Mouse (Mus musculus) testis, postnatal 14 days (tissue): ENCODE measurements around the gene Acsl3.
A peak's percentile ranks its signal among the peaks of the same experiment; 100 is the strongest.

Experiments
- DNase-seq: peaks from one replicate; pipeline ENCODE4 v3.0.0; 2021; ENCODE audit warnings: low spot score

The Acsl3 gene

DNA sequence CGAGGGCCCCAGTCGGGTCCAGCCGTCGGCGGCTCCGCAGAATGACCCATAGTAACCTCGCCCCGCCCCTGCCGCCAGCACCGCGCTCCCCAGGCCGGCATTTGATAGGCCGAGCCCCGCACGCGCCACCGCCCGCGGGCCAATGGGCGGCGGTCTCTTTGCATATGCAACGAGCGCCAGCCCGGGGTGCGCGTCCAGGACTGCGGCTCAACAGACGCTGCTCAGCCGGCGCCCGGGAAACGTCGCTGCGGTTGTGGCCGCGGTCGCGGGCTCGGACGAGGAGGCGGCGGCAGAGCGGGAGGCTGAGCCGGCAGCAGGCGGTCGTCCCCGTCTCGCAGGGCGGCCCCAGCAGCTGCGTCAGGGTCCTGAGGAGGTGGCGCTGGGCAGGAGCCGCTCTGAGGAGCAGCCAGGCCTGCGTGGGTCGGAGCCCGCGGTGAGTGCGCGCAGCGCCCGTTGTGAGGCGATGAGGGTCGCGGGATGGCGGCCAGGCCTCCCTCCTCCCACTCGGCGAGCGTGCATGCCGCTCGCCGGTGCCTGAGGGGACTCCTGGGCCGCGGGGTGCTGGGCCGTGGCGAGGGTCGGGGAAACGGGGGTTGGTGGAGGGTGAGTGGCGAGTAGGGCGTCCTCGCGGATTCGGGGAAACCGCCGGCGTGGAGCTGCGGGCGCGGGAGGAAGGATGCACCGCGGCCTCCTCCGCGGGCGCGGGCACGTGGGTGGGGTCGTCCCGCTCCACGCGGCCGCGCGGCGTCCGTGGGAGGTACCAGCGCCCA is at the start of gene Acsl3, which contains the start of gene Utp14b:
Gene Acsl3 (plus strand): TSS at position 155 of the 770 bp plus-strand sequence.
Gene Utp14b (plus strand): TSS at position 368 of the 770 bp plus-strand sequence.
- DNase-seq: peak; percentile 98

DNA sequence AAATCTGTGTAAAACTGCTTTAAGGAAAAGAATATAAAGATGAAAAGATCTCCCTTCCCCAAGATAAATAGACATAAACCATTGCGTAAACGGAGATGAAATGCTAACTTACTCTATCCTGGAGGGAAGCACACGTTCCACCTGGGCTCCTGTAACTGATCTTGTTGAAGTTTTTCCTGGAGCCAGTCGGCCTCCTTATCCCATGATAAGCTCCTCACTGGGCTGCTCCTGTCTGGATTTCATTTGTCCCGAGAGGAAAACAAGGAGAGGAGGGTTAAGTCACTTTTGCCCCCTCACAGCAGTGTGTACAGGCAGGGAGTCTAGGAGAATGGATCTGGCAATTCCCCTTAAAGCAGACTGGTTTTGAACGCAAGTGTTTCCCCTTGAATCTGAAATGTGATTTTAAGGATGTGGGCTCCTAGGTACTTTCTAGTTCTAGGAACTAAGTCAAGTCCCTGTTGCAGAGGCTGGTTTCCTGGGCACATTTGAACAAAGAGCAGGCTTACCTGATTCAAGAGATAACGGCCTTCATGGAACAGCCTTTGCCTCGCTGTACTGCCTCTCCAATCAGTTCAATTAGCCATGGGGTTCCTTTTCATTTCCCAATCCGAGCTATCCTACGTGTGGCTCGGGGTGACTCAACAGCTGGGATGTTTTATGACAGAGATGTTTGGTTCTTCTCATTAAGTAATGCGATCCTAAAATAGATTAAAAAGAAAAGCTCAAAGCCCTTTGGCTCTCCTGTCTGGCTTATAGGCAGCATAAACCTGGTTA is 48.3 kb upstream of the Acsl3 start:
- DNase-seq: no peak

DNA sequence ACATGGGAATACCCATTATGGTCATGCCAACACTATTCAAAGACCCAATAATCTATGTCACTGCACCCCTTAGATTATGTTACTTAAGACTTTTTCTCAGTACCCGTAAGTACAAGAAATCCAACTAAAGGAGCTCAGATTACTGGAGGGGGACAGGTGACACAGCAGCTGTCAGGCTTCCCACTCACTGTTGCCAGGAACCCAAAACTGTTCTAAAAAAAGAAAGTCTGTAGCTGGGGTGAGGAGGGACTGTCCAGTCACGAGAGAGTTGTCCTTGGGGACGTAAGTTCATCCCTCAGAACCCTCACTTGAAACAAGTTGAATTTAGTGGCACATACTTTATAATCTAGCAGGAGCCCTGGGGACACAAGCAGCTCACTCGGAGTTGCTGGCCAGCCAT is 46.6 kb upstream of the Acsl3 start:
- DNase-seq: no peak

DNA sequence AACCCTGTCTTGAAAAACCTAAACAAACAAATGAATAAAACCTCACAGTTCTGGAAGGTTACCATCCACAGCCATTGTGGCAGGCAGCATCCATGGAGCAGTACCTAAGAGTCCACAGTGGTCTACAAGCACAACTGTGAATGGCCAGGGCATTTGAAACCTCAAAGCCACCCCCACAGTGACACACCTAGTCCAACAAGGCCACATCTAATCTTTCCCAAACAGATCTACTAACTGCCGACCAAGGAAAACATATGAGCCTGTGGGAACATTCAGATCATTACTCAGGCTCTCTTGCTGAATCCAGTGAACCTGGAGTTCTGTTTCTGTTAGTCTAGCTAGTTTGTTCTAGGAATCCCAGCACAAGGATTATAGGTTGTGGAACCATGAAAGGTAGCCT is 44.7 kb upstream of the Acsl3 start:
- no peak for DNase-seq

DNA sequence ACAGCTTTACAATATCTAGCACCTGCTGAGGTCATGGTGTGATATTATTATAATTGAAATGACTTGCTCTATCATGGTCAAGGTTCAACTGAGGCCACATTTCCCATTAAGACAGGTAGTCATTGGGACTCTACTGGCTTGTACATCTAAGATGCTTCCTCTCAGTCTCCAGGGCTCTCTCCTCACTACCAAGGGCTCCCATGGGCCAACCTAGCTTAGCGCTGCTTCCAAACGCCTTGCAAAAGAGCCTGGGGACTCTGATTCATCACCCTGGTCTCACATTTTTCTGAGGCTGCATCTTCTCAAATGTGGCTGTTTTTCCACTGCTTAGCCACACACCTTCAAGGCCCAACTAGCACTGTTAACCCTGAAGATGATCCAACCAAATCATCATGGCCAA is 33.3 kb upstream of the Acsl3 start:
- DNase-seq: no peak

DNA sequence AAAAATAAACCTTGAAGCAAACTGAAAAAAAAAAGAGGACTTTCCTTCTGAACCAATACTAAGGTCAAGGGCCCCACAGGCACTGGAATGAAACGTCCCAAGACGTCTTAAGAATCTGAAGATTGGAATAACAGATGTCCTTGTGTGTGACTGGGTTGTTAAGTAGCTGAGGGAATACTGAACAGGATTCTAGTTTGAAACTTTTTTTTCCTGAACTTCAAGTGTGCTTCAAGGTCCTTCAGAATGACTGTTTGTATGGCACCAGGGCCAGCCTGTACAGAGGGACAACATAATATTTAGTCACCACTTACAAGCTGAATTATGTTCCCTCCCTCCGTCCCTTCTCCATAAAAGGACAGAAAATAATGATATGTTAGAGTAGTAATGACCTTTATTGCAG is 23.1 kb upstream of the Acsl3 start:
- DNase-seq: no peak

DNA sequence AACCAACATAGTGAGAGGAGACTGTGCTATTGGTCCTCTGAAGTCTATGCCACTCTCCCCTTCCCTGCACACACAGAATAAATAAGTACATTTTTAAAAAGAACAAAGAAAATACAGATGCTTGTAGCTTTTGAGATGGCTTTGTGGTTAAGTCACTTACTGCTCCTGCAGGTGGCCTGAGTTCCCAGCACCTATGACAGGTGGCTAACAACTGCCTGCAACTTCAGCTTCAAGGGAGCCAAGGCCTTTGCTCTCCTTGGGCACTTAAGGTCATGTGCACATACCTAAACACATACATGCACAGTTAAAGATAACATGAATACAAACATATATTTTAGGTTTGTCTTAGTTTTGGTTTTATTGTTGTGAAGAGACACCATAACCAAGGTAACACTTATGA is 16.8 kb upstream of the Acsl3 start:
- no peak for DNase-seq

DNA sequence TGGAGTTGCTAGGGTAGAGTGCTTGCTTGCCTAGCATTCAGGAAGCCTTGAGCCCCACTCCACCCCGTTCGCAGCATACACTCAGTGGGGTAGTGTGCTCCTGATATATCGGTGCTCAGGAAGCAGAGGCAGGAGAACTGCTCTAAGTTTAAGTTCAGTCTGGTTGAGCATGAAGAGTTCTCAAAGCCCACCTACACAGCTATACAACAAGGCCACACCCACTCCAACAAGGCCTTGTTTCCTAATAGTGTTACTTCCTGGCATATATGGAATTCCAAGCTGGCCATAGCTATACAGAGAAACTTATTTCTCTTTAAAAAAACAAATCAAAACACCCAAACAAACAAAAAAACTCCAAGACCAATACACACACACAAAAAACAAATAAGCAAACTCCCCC is 15.8 kb upstream of the Acsl3 start:
- no peak for DNase-seq

DNA sequence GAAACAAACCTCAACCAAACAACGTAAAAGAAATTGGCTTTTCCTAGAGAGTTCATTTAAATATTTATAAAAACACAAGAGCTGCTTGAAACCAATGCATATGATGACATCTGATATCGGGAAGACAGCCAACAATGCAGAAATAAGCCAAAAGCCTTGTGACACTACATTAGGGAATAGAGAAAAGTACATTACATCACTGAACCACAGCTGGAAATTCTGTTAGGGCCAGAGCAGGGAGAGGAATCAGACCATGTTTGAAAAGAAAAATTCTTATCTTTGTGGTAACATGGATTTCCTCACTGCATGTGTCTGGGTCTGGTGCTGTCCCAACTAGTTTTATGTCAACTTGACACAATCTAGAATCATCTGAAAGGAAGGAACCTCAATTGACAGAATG is 15.4 kb upstream of the Acsl3 start:
- DNase-seq: no peak

DNA sequence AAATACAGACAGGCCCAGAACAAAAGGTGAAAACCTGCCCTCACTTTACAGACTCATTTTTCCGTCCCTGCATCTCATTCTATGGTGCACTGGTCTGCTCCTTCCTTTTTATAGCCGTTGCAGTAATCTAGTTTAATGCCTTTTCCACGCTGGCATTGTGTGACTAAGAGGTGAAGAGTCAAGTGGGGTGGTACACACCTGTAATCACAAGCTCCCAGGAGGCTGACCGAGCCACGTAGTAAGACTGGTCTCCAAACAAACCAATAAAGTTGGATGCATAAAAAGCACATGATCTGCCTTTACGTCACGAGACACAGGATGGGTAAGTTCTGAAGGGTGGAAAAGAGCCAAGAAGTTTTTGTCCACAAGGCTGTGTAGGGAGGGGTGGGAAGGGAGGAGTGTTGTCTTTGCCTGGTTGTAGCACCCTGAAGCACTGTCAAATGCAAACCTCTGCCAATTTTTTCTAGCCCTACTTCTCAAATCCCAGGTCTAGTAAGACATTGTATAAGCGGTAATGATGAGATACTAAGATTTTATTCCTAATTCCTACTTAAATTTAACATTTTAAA is 10.2 kb upstream of the Acsl3 start:
- no peak for DNase-seq

DNA sequence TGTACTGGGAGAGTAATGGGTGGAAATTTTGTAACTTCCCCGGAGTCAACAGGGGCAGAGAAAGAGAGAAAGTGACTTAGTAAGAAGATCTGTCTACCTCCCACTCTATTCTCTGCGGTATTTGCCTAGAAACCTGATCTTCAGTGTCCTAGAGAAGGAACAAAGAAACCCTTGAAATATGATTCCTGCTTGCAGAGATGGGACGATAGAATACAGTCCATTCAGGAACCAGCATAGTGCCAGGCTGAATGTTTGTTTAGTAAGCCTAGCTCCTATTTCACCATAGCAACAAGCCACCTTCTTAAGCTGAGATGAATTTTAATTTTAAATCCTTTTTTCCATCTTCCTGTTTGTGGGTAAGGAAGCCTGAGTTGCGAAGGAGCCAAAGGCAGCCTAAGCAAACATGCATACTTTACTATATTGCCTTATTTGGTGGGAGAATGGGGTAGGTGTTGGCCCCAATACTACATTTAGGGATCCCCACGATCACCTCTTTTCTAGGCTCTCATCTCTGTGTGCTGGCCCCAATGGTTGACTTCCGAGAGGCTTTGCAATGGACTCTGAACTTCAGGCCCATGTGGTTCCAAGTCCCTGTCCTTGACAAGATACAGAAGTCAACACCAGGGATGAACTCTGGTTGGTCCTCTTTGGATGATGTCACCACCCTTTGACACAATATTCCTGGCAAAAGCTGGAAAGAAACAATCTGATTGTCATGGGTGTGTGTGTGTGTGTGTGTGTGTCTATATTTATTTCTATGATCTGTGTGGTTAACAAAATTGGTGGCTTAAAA is 8.2 kb upstream of the Acsl3 start:
- DNase-seq: no peak

DNA sequence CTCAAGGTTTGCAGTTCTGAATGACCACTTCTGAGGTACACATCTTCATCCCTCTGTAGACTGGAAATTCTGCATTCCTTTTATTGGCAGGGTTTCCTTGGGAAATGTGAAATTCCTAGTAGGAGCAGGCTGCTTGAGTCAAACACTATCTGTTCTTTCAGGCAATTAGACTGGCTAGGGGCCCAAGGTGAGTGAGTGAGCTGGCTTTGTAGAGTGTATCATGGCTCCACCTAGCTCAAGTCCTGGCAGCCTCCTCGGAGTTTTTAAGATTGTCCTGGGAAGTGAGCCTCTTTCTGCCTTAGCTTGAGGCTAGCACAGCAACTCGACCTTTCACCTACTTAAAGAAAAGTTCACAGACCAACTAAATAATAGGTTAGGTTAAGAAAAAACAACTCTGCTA is 1.2 kb upstream of the Acsl3 start:
- peak; percentile 61 for DNase-seq

DNA sequence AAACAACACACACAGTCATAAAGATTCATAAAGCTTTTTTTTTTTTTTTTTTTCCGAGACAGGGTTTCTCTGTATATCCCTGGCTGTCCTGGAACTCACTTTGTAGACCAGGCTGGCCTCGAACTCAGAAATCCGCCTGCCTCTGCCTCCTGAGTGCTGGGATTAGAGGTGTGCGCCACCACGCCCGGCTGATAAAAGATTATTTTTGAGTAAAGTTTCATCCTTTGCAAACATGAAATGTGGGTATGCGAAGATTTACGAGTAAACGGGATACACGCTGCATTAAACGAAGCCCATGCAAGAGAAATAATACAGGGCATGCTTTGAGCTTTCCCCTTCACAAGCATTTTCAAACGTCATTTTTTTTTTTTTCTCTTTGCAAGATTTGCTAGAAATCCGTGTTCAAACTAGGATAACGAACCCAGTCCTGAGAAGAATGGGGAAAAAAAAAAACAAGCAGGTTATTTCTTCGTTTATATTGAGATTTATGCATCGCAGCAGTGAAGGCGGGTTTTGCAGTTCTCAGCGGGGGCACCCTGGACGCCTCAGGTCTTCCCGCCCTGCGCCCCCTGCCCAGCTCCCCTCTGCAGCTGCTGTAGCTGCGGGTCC is 500 bp upstream of the Acsl3 start:
- DNase-seq: no peak

DNA sequence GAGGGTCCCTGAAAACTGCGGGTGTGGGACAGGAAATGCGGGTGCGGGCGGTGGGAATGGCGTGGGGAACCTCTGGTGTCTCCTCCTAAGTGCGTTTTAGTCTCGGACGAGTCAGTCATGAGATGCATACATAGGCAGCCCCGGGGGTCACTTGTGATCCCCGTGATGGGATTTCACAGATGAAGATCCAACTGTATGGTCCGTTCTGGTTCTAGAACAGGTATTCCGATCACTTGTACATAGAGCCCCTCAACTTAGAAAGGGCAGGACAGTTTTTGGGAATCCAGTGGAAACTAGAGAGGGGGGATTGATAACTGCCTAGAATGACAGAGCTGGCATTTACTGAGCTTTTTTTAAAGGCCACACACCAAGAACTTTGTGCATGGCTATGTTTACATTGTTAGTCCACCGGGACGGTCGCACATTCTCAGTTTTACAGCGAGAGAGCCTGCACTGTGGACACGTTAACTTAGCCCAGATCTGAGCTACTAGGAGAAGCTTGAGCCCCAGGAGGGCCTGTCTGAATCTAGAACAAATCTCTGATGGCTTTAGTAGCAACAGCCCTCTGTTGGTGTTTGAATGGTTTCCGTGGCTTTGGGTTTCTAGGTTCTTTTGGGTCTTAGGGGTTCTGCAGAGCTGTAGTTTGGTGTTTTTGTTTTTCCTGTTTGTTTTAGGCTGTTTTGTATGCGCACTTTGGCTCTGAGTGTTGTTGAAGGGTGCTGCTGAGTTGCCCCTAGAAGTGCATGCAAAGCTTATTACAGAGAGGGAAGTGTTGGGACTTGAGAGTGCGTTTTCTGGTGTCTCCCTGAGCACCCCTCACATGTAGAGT is 1.0 kb downstream of the Acsl3 start:
- DNase-seq: no peak

DNA sequence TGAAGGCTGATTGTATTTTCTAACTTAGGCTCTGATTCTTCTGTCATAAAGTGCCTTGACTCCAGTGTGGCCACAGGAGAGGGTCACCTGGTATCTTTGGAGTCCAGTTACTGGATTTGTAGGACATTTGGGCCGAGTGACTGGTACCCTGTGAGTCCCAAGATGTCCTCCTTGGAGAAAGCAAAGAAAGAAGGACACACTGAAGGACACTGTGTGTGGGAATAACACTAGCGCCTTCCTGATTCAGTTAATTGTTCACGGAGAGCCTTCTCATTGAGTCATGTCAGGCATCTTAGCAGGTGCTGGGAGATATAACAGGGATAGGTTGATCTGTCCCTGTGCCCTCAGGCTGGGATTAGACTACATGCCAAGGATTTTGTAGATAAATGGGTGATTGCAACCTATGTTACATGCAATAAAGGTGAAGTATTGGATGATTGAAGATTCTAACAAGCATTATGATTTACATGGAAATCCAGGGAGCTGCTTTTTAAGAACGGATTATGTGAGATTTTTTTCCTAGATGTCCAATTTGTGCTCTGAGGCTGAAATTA is 1.7 kb downstream of the Acsl3 start:
- DNase-seq: no peak

DNA sequence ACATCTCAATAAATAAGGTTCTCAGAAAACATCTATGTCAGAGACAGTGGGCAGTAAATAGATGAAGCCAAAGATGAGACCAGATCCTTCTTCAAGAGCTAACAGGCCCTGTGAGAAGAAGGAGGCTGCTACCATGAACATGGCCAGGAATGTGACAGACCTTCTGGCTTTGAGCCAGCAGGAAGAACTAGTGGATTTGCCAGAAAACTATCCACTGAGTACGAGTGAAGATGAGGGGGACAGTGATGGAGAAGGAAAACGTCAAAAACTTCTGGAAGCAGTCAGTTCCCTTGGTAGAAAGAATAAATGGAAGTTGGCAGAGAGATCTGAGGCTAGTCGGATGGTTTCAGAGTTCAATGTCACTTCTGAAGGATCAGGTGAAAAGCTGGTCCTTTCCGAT is 6.7 kb downstream of the Acsl3 start:
- no peak for DNase-seq

DNA sequence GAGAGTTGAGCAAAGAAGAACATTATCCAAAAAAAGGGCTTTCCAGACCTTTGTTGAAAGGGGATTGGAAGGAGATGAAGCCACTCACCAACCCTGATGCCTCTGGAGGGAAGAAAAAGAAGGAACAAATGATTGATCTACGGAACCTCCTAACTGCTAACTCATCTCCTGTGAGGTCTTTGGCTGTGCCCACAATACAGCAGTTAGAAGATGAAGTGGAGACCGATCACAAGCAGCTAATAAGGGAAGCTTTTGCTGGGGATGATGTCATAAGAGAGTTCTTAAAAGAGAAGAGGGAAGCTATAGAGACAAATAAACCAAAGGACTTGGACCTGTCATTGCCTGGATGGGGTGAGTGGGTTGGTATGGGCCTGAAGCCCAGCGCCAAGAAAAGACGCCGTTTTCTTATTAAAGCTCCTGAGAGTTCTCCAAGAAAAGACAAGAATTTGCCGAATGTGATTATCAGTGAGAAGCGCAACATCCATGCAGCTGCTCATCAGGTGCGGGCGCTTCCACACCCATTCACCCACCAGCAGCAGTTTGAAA is 8.4 kb downstream of the Acsl3 start:
- no peak for DNase-seq

DNA sequence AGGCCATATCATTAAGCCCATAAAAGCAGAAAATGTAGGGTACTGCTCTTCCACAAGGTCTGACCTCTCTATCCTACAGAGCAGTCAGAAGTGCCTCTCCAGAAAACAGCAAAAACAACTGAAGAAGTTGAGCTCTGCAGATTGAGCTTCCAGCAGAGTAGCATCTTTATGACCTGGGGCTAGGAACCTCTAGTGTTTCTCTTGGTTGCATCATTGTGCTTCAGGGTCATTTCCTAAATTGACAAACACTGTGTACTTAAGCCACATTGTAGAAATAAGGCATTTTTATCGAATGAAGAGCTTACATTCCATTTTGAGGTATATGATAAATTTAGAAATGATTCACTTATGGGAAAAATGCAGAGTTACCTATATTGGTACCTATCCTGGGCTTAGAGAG is 9.0 kb downstream of the Acsl3 start:
- DNase-seq: no peak

DNA sequence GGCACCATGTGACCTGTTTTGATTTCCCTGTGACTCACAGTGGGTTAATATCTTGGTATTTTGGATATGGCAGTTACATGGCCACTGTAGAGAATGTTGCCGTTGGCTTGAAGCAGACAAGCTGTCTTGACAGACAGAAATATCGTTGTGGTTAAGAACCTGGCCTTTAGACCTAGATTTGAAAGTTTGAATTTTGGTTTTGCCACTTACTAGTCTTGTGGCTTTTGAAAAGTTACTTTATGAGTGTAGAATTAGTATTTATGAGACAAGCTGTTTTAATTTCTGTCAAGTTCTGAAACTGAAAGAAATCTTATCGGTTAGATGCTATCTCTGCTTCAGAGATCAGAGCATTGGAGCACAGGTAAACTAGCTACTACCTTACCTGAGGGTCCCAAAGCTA is 24.7 kb downstream of the Acsl3 start:
- DNase-seq: no peak

DNA sequence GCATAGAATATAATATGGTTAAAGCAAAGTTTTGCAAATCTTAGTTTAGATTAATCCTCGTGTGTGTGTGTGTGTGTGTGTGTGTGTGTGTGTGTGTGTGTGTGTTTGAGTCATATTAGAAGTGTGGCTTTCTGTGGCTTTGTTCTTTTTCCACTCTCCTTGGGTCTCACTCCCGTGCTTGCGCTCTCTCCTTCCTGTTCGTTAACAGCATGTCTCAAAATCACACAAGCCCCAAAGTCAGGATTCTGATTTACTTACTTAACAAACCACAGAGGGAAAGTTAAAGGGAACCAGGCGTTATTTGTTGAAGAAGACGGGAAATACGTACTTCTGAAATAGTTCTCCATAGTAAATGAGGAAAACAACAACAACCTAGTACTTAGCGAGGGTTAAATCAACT is 26.5 kb downstream of the Acsl3 start:
- DNase-seq: no peak
